Mouse (Mus musculus) liver, embryonic 14.5 days (tissue): Measurements from ENCODE around the gene Rep15. TPM values are rescaled to one million over a fixed set of nuclear protein-coding genes. Genes with fewer than 3 reads are reported as not detected.

Experiments
- ATAC-seq: fragments of 200-750 bp; cut with Nextera tagmentation; 2 replicates; pipeline ENCODE4 v1.8.0; 2017; ENCODE audit warnings: moderate number of reproducible peaks, mild to moderate bottlenecking, moderate library complexity; ENCODE audit not compliant: insufficient read depth
- DNase-seq, 3 experiments: peaks; one replicate each; pipeline ENCODE4 v3.0.0-alpha.2; 2012 to 2013; ENCODE audit warnings: low read depth in 3 of 3, low spot score in 3 of 3
- H3K27ac ChIP-seq: fragments of 300-500 bp; sonication (generic); 2 replicates; pipeline ENCODE4 v1.5.1; 2014; ENCODE audit warnings: moderate library complexity, mild to moderate bottlenecking, control low read depth, inconsistent platforms
- H3K27me3 ChIP-seq: fragments of 300-500 bp; sonication (generic); 2 replicates; pipeline ENCODE4 v1.6.1; 2014; ENCODE audit warnings: mild to moderate bottlenecking, low read length, moderate library complexity; ENCODE audit not compliant: control insufficient read depth, insufficient read depth
- H3K36me3 ChIP-seq: fragments of 300-500 bp; sonication (generic); replicated peaks from 2 replicates; pipeline ENCODE4 v1.6.1; 2014; ENCODE audit warnings: low read depth; ENCODE audit not compliant: control insufficient read depth, insufficient read depth
- H3K4me1 ChIP-seq, 2 experiments: fragments of 200-500 bp in 1 of 2; fragments of 300-500 bp in 1 of 2; sonication (generic) in 1 of 2; replicated peaks; 2 replicates each; pipeline ENCODE4 v1.6.1; 2012 to 2014; ENCODE audit warnings: antibody characterized with exemption in 1 of 2, inconsistent platforms in 1 of 2, low read length in 1 of 2; ENCODE audit not compliant: control insufficient read depth in 2 of 2, insufficient read depth in 2 of 2
- H3K4me2 ChIP-seq: fragments of 300-500 bp; sonication (generic); 2 replicates; pipeline ENCODE4 v1.6.1; 2014; ENCODE audit warnings: low read depth, mild to moderate bottlenecking, control low read depth, moderate library complexity
- H3K4me3 ChIP-seq, 2 experiments: fragments of 200-500 bp in 1 of 2; fragments of 300-500 bp in 1 of 2; sonication (generic) in 1 of 2; 2 replicates each; pipeline ENCODE4 v1.5.1; 2012 to 2014; ENCODE audit warnings: low read depth in 2 of 2, low read length in 2 of 2, mild to moderate bottlenecking in 2 of 2, control low read depth in 1 of 2, inconsistent platforms in 1 of 2, moderate library complexity in 1 of 2; ENCODE audit not compliant: insufficient read depth in 1 of 2
- H3K9ac ChIP-seq: fragments of 300-500 bp; sonication (generic); replicated peaks from 2 replicates; pipeline ENCODE4 v1.6.1; 2014; ENCODE audit warnings: mild to moderate bottlenecking, control low read depth, moderate library complexity
- H3K9me3 ChIP-seq: fragments of 300-500 bp; sonication (generic); 2 replicates; pipeline ENCODE4 v1.6.1; 2016; ENCODE audit warnings: low read length, mixed read lengths; ENCODE audit not compliant: control insufficient read depth
- CTCF ChIP-seq: IDR thresholded peaks from 2 replicates; pipeline ENCODE4 v1.5.1; 2016; ENCODE audit warnings: antibody characterized with exemption, low read depth, control low read depth
- EP300 ChIP-seq: IDR thresholded peaks from 2 replicates; pipeline ENCODE4 v1.6.1; 2016; ENCODE audit warnings: antibody characterized with exemption, low read depth
- WGBS: fragments of 180-500 bp; shearing (Covaris S2); extraction: QIAGEN DNeasy Blood & Tissue Kit; methylation state at CpG from one replicate; pipeline ENCODE4 v1.1.7; 2014; ENCODE audit not compliant: insufficient replicate concordance; 5-methylcytosine and 5-hydroxymethylcytosine counted together
- polyA plus RNA-seq, 2 experiments: library from polyadenylated mRNA; depleted of rRNA in 1 of 2; stranded (reverse) in 1 of 2; unstranded in 1 of 2; fragments of >200 nt; fragmentation: Nextera tagmentation in 1 of 2; extraction: Ambion mirVana in 1 of 2; gene quantifications; 2 replicates each; pipeline versions ENCODE4 v1.2.1 to v1.2.3; 2012 to 2014

Gene Rep15
- polyA plus RNA-seq, 2 experiments = 0.04 to 0.15 TPM

DNA sequence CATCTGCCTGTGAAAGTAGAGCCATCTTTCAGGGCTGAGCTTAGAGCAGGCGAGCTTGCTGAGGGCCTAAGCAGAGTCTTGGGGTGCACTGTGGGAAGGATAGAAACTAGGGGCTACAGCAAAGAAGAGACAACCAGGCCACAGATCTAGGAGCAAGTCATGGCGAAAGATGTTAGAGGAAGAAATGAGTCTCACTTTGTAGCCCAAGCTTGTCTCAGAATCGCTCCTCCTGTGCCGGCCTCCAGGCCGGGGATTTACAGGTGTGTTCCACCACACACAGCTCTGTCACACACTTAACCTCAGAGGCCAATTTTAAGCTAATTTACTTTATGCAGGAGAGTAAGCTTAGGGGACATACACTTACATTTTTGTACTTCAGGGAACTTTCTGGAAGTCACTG, 14.0 kb upstream of the Rep15 start:
- Histone ChIP-seq H3K4me2 (no peak overlapping the region), H3K9ac (no peak overlapping the region), H3K4me1 (no peaks in the 10 kb centered on the region), H3K4me3 (no peak overlapping the region), H3K36me3 (no peaks in the 10 kb centered on the region), H3K9me3 (no peaks in the 10 kb centered on the region), H3K27me3 (no peaks in the 10 kb centered on the region), H3K27ac (no peak overlapping the region)
- DNase-seq = no peak
- no peak for TF ChIP-seq EP300
- TF ChIP-seq CTCF = no peak
- ATAC-seq = no peak
- 73% methylated on average over 5 of the region's 5 CpGs for WGBS

DNA sequence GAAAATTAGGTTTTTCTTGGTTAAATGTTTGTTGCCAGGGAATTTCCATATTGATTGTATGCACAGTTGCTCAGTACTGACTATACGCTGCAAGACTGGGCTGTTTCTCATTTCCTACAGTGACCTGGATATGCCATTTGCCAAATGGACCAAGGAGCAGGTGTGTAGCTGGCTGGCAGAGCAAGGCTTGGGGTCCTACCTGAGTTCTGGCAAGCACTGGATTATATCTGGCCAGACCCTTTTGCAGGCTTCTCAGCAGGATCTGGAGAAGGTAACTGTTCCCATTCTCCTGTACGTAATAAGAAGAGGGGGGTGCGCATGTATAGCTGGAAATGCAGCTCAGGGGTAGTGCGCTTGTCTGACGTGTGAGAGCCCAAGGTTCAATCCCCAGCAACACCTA, 11.2 kb upstream of the Rep15 start:
- no peaks in the 10 kb centered on the region for H3K36me3 ChIP-seq
- DNase-seq (no peak), ATAC-seq (no peak)
- no peak overlapping the region for H3K9ac ChIP-seq
- no peaks in the 10 kb centered on the region for H3K9me3 ChIP-seq
- no peak for TF ChIP-seq CTCF
- TF ChIP-seq EP300 = no peak
- 77% methylated on average over 5 of the region's 5 CpGs for WGBS
- H3K4me1 ChIP-seq = no peaks in the 10 kb centered on the region
- H3K4me3 ChIP-seq = no peak overlapping the region
- H3K4me2 ChIP-seq = no peak overlapping the region
- H3K27ac ChIP-seq = no peak overlapping the region
- no peaks in the 10 kb centered on the region for H3K27me3 ChIP-seq

DNA sequence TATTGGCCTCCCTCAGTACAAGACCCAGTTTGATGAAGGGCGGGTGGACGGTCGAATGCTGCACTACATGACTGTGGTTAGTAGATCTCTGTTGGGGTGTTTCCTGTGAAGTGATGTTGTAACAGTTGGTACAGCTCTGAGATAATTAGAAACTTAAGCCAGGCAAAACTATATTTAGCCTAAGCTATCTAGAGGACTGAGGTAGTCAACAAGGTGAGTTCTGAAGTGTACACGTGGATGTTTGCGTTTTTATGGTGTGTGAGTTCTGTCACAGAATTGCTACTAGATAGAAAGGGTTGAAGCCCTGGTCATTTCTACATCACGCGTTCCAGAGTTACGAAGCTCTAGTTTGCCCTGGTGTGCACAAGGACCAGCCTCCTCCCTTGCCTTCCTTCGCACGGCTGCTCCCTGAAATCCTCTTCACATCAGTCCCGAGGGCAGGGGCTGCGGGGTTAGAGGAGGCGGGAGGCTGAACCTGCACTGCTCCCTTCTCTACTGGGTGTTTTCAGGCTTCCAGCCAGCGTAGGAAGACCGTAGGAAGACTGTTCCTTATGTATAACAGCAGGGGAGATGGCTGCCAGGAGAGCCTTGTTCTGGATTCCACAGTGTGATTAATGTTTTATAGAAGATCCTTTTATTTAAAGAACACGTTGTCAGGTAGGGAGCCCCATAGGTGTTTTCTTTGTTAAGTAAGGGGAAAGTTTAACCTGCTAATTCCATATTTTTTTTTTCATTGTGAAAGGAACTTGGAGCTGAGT, 9.8 kb upstream of the Rep15 start:
- no peak overlapping the region for H3K27ac ChIP-seq
- no peak for TF ChIP-seq CTCF
- TF ChIP-seq EP300 = no peak
- H3K4me2 ChIP-seq = no peak overlapping the region
- 69% methylated on average over 16 of the region's 16 CpGs for WGBS
- H3K27me3 ChIP-seq = no peaks in the 10 kb centered on the region
- ATAC-seq (no peak), DNase-seq (no peak)
- H3K36me3 ChIP-seq = no peaks in the 10 kb centered on the region
- H3K9ac ChIP-seq = no peak overlapping the region
- no peaks in the 10 kb centered on the region for H3K9me3 ChIP-seq
- H3K4me1 ChIP-seq = no peaks in the 10 kb centered on the region
- no peak overlapping the region for H3K4me3 ChIP-seq

DNA sequence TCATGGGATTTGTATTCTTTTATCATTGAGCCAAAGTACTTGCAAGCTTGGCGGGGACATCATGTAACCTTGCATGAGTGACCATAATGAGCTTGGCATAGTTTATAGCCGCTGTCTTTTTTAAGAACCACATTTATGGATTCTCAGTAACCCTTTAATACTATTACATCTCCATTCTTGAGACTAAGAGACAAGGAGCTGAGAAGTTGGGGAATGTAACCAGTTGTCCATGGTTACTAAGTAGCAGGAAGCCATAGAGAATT, 9.3 kb upstream of the Rep15 start:
- Histone ChIP-seq H3K4me2 (no peak overlapping the region), H3K4me3 (no peak overlapping the region), H3K9me3 (no peaks in the 10 kb centered on the region), H3K27ac (no peak overlapping the region), H3K36me3 (no peaks in the 10 kb centered on the region), H3K27me3 (no peaks in the 10 kb centered on the region), H3K4me1 (no peaks in the 10 kb centered on the region), H3K9ac (no peak overlapping the region)
- ATAC-seq (no peak), DNase-seq (no peak)
- WGBS = 78% methylated on average over 2 of the region's 2 CpGs
- TF ChIP-seq EP300 = no peak
- no peak for TF ChIP-seq CTCF

DNA sequence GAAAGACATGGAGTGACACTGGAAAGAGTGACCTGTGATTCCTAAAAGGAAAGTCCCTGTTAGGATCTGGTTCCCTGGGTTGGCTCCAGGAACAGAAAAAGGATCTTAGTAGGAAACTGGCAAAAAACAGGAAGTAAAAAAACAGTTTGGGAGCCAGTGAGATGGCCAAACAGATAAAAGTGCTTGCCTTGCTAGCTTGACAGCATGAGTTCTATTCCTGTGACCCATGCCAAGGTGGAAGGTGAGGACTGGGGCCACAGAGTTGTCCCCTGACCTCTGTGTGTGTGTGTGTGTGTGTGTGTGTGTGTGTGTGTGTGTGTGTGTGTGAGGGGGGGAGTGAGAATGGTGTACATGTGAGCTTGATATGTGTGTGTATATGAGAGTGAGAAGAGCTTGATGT, 8.8 kb upstream of the Rep15 start:
- Histone ChIP-seq H3K4me1 (no peaks in the 10 kb centered on the region), H3K4me3 (no peak overlapping the region), H3K27me3 (no peaks in the 10 kb centered on the region), H3K9ac (no peak overlapping the region), H3K4me2 (no peak overlapping the region), H3K9me3 (no peaks in the 10 kb centered on the region), H3K36me3 (no peaks in the 10 kb centered on the region), H3K27ac (no peak overlapping the region)
- no peak for TF ChIP-seq EP300
- no peak for TF ChIP-seq CTCF
- ATAC-seq (no peak), DNase-seq (no peak)
